Mouse (Mus musculus): ENCODE data around the gene Lce1c. TPM values are rescaled to one million over a fixed set of nuclear protein-coding genes. Genes with fewer than 3 reads are reported as not detected.

The Lce1c gene
- total and polyA plus RNA-seq, 3 experiments: not detected

- DNase-seq (ENCODE audit: extremely low read depth): no peak
- Histone ChIP-seq H3K36me3 (replicated peaks in 1 of 2; ENCODE audit: control insufficient read depth in 1 of 2, insufficient read depth in 1 of 2, low read length in 1 of 2) (no peaks in the 10 kb centered on the region), H3K4me2 (ENCODE audit: insufficient read depth, low read depth, poor library complexity, severe bottlenecking) (no peak overlapping the region), H3K79me2 (replicated peaks; ENCODE audit: control insufficient read depth, extremely low read depth, insufficient read depth, poor library complexity, severe bottlenecking) (no peaks in the 10 kb centered on the region), H3K9me3 (replicated peaks; ENCODE audit: low read length) (no peaks in the 10 kb centered on the region), H3K4me1 (ENCODE audit: control insufficient read depth in 1 of 2, insufficient read depth in 2 of 2) (no peaks in the 10 kb centered on the region), H3K4me3 (replicated peaks in 1 of 3; ENCODE audit: low read depth in 2 of 3, low read length in 2 of 3, poor library complexity in 1 of 3) (no peak overlapping the region), H3K27me3 (replicated peaks) (no peaks in the 10 kb centered on the region), H3K9ac (ENCODE audit: insufficient read depth, low read depth) (no peak overlapping the region), H3K27ac (ENCODE audit: insufficient read depth, low read depth) (no peak overlapping the region)
- TF ChIP-seq PAX5 (IDR thresholded peaks at IDR 0.05; ENCODE audit: low read length): no peak
- dilution Hi-C loops (cut with MboI; ENCODE audit: extremely low pct_ligation_motif_present, extremely low pct_unique_long_range_greater_than_20kb, low sequenced_read_pairs): no loop called here
- in situ Hi-C loops (cut with MboI; ENCODE audit: low pct_ligation_motif_present, low pct_unique_long_range_greater_than_20kb, low sequenced_read_pairs): no loop called here
These were observed 40.4 kb upstream of the Lce1c start for GRCm38 (mm10) chr3:92638653-92638991.

GRCm38 (mm10) chr3:92639854-92640253, 39.2 kb upstream of the Lce1c start:
- Histone ChIP-seq H3K79me2 (replicated peaks; ENCODE audit: control insufficient read depth, extremely low read depth, insufficient read depth, poor library complexity, severe bottlenecking) (no peaks in the 10 kb centered on the region), H3K4me2 (ENCODE audit: insufficient read depth, low read depth, poor library complexity, severe bottlenecking) (no peak overlapping the region), H3K36me3 (replicated peaks in 1 of 2; ENCODE audit: control insufficient read depth in 1 of 2, insufficient read depth in 1 of 2, low read length in 1 of 2) (no peaks in the 10 kb centered on the region), H3K4me1 (ENCODE audit: control insufficient read depth in 1 of 2, insufficient read depth in 2 of 2) (no peaks in the 10 kb centered on the region), H3K9ac (ENCODE audit: insufficient read depth, low read depth) (no peak overlapping the region), H3K9me3 (replicated peaks; ENCODE audit: low read length) (no peaks in the 10 kb centered on the region), H3K27ac (ENCODE audit: insufficient read depth, low read depth) (no peak overlapping the region), H3K4me3 (replicated peaks in 1 of 3; ENCODE audit: low read depth in 2 of 3, low read length in 2 of 3, poor library complexity in 1 of 3) (no peak overlapping the region), H3K27me3 (replicated peaks) (no peaks in the 10 kb centered on the region)
- no peak for DNase-seq (ENCODE audit: extremely low read depth)
- dilution Hi-C loops (cut with MboI; ENCODE audit: extremely low pct_ligation_motif_present, extremely low pct_unique_long_range_greater_than_20kb, low sequenced_read_pairs): no loop called here
- in situ Hi-C loops (cut with MboI; ENCODE audit: low pct_ligation_motif_present, low pct_unique_long_range_greater_than_20kb, low sequenced_read_pairs): no loop called here
- TF ChIP-seq JUN (IDR thresholded peaks at IDR 0.05; ENCODE audit: insufficient read depth, low read depth, low read length): no peak
- no peak for TF ChIP-seq SMC3 (IDR thresholded peaks at IDR 0.05; ENCODE audit: low read depth, low read length)
- no peak for TF ChIP-seq RAD21 (IDR thresholded peaks at IDR 0.05; ENCODE audit: low read depth, low read length)
- no peak for TF ChIP-seq E2F4 (IDR thresholded peaks at IDR 0.05; ENCODE audit: insufficient replicate concordance, low read depth, low read length)
- TF ChIP-seq NELFE (IDR thresholded peaks at IDR 0.05; ENCODE audit: low read depth, low read length): no peak
- TF ChIP-seq JUND (conservative IDR thresholded peaks at IDR 0.05; ENCODE audit: low read depth, low read length): no peak
- TF ChIP-seq ZNF384 (IDR thresholded peaks at IDR 0.05; ENCODE audit: low read depth, low read length): no peak
- TF ChIP-seq RCOR1 (conservative IDR thresholded peaks at IDR 0.05; ENCODE audit: low read depth, low read length): no peak
- no peak for TF ChIP-seq HCFC1 (IDR thresholded peaks at IDR 0.05; ENCODE audit: low read depth, low read length)
- no peak for TF ChIP-seq EP300 (IDR thresholded peaks at IDR 0.05; ENCODE audit: low read length)
- no peak for TF ChIP-seq KAT2A (IDR thresholded peaks at IDR 0.05; ENCODE audit: insufficient replicate concordance, low read length)
- no peak for TF ChIP-seq IRF4 (IDR thresholded peaks at IDR 0.05; ENCODE audit: low read depth, low read length)
- no peak for TF ChIP-seq ZC3H11A (IDR thresholded peaks at IDR 0.05; ENCODE audit: low read depth, low read length)
- no peak for TF ChIP-seq MAX (IDR thresholded peaks at IDR 0.05; ENCODE audit: low read length)
- no peak for TF ChIP-seq CHD2 (IDR thresholded peaks at IDR 0.05; ENCODE audit: low read length)
- no peak for TF ChIP-seq MEF2A (IDR thresholded peaks at IDR 0.05; ENCODE audit: borderline replicate concordance, low read depth, low read length)
- no peak for TF ChIP-seq PAX5 (IDR thresholded peaks at IDR 0.05; ENCODE audit: low read length)
- no peak for TF ChIP-seq SIN3A (IDR thresholded peaks at IDR 0.05; ENCODE audit: low read length)
